Mouse (Mus musculus) spleen, embryonic (tissue): ENCODE data around the gene Ncmap.

Experiments used
- CTCF ChIA-PET: fragments of 350-600 bp; sonication (Branson Sonifier 250); formaldehyde crosslinking; loops from one replicate; lab custom pipeline; 2022; lab: Charles Lee

Ncmap gene

DNA sequence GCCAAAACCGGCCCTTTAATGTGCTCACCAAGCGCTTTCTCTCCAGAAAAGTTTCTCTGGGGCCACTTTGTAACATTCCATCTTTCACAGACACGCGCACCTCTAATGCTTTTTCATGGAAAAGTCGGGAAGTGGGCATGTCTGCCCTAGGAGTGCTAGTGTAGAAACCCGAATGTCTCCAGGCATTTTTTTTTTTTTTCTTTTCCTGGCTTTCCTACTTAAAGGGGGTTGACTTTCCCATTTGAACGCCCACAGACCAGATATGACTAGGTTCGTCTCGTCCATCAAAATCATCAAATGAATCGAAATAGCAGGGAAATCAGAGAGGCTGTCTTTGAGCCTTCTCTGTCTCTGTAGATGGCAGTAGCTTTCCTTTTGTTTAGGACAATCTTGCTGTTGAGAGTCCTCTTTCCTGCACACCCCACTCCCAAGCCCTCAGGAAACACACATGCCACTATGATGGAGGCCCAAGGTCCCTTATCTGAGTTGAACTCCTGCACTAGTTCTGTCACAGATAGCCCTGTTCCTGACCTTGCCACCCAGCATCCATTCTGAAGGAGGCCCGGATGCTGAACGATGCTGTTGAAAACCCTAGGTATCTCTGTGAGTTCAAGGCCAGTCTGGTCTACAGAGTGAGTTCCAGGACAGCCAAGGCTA is 44.1 kb downstream of the Ncmap start:
- CTCF ChIA-PET, result interaction anchor here (0.6 kb wide), 1 partner anchor 78 kb away, joined by 3 read pairs; no protein-coding TSS in a partner anchor

DNA sequence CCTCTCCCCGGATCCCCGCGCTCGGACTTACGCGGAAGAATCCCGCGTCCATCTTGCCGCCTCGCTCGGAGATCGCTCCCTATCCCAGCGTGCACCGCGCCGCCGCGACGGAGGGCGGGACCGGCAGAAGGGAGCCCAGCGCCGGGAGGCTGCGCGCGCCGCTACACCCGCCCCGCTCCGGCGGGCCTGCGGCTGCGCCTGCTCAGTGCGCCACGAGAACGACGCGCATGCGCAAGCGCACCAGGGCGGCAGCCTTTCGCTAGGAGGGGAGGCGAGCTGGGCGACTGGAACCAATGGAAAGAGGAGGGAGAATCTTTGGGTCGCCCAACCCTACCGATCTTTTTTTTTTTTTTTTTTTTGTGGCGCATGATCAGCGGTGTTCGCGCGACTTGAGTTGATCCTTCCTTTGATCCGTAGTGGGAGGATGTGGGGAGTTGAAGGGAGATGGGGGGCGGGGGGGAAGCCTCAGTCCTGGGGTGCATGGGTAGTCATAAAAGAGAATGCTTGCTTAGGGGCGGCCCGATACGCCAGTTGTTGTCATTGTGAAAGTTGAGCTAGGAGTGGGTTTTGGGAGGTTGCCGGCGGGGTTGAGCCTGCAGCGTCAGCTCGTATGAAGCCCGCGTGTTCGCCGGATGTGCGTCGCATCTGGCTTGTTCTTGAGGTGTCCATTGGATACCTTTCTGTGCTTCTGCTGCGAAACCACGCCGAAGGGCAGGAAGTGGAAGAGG is 44.8 kb downstream of the Ncmap start, which contains the start of gene Srrm1:
Srrm1 (minus strand) TSS at position 256 of the 728 bp plus-strand sequence.
- CTCF ChIA-PET, result no interaction called here

- CTCF ChIA-PET, result interaction anchor here (0.6 to 0.9 kb wide), 3 partner anchors 9 to 131 kb away, joined by 3 to 7 read pairs (median 4); no protein-coding TSS in a partner anchor
Measured at GRCm38 (mm10) chr4:135352326-135353065, 45.5 kb downstream of the Ncmap start.

DNA sequence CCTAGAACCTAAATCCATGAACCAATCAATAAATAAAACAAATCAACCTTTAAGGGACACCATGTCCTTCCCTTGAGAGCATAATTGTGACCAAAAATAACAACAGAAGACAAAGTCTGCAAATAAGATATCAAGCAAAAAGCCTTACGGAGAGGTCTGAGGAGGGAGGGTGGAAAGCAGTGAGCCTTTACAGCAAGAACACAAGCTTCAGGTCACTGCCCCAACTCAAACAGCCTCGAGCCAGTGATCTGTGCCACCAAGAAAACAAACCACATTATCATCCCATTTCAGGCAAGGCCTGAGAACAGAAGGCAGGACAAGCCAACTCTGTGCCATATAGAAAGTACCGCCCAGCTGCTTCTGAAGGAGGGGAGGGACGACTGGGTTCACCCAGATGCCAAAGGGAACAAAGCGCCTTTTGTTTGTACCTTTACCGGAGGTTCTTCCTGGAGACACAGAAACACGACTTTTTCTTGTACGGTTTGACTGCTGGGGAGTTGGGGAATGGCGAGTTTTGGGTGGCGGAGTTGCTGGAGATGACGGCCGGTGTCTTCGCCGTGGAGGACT is 60.6 kb downstream of the Ncmap start:
- CTCF ChIA-PET, result interaction anchor here (0.6 kb wide), 2 partner anchors 15 to 191 kb away, joined by 7 to 15 read pairs; no protein-coding TSS in a partner anchor

GRCm38 (mm10) chr4:135336023-135336357 is 62.0 kb downstream of the Ncmap start:
- CTCF ChIA-PET, result no interaction called here

GRCm38 (mm10) chr4:135335327-135336022 is 62.6 kb downstream of the Ncmap start:
- CTCF ChIA-PET, result no interaction called here

DNA sequence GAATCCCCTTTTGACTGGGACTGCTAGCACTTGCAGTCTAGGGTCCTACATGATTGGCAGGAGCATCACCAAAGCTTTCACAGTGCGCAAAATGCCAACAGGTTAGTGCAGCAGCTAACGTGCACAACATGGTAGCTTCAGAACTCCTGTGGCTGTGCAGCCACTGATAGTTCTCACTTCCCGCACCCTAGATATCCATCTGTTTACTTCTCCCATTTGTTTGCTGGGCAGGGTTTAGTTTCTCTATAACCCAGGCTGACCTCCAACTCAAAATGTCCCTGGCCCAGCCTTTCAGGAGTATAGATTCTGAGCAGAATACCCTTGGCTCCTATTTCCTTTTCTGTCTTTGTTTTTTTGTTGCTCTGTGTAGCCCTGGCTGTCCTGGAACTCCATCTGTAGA is 71.6 kb downstream of the Ncmap start:
- CTCF ChIA-PET, result no interaction called here

DNA sequence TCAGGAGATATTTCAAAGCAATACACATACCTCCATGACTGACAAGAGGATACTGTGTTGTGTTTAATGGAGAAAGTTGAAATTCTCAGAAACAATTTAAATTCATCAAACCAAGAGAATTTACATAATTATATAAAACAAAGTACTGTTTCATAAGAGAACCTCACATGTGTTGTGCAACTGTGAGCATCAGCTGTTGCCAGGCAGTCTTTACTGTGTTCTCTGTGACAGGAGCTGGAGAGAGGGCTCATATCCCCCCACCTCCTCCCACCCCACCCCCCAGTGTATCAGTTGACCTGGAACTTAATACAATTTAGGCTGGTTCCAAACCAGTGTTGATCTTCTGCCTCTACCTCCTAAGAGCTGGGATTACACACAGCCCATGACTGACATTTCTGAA is 72.0 kb downstream of the Ncmap start:
- CTCF ChIA-PET, result no interaction called here

- CTCF ChIA-PET, result no interaction called here
Measured at GRCm38 (mm10) chr4:135323021-135323420, 75.0 kb downstream of the Ncmap start.
